Mouse (Mus musculus): ENCODE measurements around the gene Shisa5.

The Shisa5 gene

DNA sequence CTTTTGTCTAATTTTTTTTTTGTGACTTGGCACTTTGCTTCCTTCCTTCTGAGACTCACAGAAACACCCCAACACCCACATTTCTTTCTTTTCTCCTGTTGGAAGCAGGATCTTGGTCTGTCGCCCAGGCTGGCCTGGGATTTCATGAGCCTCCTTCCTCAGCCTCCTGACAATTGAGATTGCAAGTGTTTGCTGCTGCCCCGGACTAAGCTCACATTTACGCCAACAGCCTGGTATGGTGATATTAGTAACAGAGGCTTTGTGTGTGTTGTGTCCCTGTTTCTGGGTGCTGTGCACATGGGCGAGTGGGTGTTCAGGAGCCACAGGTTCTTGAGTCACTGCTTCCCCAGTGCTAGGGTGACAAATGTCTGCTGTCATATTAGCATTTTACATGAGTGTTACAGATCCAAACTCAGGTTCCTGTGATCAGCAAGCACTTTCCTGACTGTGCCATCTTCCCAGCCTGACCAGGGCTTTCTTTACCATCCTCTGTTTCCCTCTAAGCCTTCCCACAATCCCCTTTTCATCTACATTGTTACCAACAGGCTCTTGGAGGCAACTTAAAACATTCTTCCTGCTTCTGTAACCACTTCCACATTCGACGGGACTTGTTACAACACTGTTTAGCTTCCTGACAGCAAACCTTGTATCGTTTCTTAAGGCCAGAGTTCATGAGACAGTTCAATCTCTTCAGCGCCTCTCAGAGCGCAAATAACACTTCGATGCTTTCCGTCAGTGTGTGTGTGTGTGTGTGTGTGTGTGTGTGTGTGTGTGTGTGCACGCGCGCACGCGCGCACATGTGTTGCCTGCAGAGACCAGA lies 15.3 kb upstream of the Shisa5 start:
- no peak for DNase-seq (ENCODE audit: low read depth)

DNA sequence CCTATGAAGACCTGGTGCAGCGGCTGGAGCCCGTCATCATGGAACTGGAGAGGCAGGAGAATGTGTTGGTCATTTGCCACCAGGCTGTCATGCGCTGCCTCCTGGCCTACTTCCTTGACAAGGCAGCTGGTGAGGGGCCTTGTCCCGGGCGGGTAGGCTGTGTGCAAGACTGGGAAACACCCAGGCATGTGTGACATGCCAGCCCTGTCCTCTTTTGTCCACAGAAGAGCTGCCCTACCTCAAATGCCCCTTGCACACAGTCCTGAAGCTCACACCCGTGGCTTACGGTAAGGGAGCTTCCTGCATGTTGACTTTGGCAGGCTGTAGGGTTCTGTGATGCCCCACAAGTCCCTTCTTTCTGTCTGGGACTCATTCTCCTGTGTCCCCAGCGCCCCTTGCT lies 10.8 kb upstream of the Shisa5 start:
- DNase-seq (ENCODE audit: low read depth): no peak

DNA sequence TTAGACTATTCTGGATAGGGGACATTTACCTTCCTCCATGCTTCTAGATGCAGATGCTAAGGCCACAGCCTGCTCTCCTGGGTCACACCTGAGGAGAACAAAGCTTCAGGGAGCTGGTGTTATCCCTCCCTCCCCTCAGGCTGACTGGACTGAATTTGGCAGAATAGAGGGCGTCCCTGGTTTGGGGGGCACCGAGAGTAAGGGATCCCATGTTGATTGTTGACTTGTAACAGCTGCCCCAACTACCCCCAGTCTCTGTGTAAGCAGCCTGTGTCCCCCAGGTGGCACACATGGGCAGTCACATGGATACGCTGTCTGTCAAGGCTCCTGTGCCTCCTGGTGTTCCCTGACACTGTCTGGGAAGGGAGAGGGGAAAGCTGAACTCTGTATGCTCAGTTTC lies 9.9 kb upstream of the Shisa5 start:
- DNase-seq (ENCODE audit: low read depth): no peak

DNA sequence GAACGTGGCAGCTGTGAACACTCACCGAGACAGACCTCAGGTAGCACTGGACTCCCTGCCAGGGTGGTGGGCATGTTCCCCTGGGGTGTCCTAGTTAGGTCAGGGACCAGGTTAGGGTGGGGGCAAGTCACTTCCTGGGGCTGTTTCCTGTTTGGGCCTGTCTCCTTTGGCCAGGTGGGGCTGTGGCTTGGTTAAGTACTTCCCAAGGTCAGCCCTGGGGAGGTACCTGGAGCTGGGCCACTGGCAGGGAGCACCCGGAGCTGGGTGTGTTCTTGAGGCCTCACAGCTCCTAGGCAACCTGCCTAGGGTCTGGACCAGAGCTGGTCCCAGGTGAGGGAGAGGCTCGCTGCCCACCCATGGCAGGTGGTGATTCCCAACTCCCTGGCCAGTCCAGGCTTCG lies 9.4 kb upstream of the Shisa5 start:
- no peak for DNase-seq (ENCODE audit: low read depth)

DNA sequence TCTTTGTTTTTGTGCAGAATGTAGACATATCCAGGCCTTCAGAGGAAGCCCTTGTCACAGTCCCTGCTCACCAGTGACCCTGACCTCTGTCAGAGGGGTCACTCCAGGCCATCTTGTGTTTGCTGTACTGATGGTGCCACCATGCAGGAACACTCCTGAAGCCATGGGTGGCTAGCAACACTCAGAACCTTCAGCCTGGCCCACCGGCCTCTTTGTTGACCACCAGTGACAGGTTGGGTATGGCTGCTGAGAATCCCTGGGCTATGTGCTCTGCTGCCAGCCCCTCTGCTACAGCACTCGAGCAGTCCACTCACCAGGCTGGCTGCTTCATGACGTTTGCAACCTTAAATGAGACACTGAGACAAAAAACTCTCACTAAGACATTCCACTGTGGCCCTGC lies 8.1 kb upstream of the Shisa5 start:
- DNase-seq (ENCODE audit: low read depth): no peak

DNA sequence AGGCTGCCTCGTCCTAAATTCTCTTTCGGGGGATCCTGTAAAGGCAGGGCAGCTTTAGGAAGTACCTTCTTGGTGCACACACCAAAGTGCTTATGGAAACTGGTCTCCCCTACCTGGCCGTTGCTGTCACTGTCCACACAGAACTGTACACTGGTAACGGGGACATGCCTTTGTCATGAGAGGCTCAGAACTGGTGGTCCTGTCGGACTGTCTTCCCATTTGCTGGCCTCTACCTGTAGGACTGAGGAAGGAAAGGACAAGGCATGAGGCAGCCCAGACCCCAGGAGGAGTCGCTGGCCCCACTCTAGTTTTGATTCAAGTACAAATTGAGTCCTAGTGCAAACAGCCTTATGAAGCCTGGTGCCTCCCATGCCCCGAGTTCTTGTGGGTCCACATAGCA lies 7.4 kb upstream of the Shisa5 start:
- DNase-seq (ENCODE audit: low read depth): no peak

DNA sequence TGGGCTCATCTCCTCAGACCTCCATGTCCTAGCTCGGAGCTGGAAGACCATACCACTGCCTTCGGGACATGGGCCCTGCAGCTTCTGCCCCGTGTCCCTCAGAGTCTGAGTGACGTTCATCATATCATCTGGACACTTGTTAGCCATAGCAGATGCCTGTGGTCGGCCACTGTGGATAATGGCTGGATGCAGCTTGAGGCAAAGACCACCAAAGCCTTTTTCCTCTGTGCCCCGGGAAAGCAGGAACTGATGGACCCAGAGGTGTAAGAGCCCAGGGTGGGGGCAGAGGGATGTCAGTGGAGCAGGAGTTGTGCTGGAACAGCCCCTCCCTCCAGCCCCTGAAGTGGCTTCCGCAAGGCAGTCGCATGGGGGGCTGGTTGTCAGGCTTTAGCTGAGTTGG lies 6.7 kb upstream of the Shisa5 start:
- no peak for DNase-seq (ENCODE audit: low read depth)

DNA sequence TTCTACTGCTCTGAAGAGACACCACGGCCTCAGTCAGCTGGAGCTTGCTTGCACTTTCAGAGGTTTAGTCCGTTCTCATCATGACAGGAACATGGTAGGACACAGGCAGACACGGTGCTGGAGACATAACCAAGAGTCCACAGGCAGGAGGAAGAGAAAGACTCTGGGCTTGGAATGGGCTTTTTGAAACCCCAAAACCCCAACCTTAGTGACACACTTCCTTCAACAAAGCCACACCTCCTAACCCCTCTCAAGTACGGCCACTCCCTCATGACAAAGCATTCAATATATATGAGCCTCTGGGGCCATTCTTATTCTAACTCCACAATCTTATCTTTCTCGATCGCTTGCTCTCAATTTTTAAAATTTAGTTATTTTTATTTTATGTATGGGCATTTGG lies 5.9 kb upstream of the Shisa5 start:
- DNase-seq (ENCODE audit: low read depth): no peak

DNA sequence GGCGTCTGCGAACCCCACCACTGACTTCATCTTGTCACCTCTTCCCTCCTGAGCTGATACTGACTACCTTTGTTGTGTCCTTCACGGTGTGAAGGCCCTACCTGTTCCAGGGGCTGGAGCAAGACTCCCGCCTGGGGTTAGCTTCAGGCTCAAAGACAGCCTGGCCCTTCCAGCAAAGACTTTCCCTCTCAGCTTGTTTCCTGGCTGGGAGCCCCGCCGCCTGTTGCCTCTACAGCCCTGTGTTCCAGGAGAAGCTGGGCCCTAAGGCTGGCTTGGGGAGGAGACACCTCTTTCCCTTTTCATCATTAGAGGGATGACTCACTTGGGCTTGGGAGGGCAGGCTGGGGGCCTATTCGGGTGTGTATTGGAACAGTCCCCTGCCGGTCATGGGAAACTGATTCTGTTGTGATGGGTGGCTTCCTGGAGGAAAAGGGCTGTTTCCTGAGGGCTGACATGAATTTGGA lies 568 bp downstream of the Shisa5 start:
- DNase-seq (ENCODE audit: low read depth): peak; percentile 58

DNA sequence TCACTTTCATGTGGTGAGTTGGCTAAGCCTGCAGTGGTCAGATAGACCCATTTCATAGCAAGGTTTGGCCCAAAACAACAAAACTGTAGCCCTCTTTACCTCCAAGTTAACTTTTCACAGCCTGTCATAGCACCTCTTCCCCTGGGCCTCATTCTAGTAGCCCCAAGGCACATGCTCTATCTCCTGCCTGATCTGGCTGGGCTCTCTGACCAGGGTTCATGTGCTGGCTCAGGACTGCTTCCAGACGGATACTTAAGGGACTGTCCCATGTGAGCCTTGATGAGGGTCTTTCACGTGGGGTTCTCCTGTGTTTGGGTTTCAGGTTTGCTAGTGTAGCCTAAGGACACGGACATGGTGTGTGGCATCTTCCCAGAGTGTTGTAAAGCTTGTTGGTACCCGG lies 1.3 kb downstream of the Shisa5 start:
- no peak for DNase-seq (ENCODE audit: low read depth)

DNA sequence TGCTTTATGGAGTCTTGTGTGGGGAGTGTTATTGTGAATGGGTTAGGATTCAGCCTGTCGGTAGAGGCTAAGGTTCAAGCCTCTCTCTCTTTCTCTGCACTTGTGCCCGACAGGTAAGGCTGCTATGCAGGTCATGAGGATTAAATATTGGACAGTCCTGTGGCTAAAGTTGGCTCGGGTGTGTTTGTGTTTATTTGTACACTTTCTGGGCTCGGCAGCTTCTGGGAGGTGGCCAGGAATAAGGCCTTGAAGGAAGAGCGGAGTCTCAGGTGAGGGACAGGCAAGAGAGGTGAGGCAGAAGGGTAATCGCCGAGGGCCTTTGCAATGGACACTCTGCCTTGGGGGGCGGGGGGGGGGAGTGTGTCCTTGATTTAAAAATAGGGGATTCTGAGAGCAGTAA lies 1.9 kb downstream of the Shisa5 start:
- no peak for DNase-seq (ENCODE audit: low read depth)

DNA sequence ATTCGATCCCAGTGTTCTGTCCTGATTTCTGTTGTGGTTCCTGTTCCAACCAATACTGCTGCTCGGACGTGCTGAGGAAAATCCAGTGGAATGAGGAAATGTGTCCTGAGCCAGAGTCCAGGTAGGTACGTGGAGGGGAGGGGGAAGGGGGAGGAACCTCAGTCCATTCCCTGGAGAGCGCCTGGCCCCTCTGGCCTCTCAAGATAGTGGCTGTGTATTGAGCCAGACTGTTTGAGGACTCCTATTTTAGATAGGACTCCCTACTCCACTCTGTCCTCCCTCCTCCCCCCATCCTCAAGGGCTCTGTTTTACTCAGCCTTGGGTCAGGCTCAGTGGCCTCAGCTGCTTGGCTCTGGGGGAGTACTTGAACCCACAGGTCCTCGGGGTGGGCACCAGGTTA lies 2.5 kb downstream of the Shisa5 start:
- DNase-seq (ENCODE audit: low read depth): no peak

DNA sequence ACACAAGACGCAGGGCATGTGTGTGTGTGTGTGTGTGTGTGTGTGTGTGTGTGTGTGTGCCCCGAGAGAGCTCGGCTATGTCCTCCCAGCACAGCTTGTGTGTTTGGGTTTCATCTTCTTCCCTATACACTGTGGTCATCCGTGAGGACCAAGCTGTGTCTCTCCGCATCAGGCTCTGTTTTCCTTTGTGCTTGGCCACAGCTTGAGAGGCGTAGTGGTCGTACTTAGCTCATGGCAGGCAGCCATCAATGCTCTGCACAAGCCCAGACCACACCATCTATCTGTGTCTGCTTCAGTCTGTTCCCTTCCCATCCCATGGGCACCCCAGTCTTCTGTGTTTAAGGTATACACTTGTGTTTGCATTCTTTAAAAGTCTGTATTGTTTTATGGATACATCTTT lies 3.0 kb downstream of the Shisa5 start:
- DNase-seq (ENCODE audit: low read depth): no peak

DNA sequence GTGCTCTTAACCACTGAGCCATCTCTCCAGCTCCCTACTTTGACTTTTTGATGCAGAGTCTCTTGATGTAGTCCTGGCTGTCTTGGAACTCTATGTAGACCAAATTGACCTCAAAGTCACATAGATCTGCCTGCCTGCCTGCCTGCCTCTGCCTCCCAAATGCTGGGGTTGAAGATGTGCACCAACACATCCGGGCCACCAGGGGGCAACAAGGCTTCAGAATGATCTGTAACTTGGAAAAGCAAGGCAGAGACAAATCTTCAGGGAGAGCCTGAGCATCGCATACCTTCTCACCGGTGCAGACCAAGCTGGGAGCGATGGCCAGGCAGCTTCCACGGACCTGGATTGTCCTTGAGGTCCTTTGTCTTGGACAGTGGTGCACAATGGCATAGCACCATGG lies 7.9 kb downstream of the Shisa5 start:
- DNase-seq (ENCODE audit: low read depth): no peak

DNA sequence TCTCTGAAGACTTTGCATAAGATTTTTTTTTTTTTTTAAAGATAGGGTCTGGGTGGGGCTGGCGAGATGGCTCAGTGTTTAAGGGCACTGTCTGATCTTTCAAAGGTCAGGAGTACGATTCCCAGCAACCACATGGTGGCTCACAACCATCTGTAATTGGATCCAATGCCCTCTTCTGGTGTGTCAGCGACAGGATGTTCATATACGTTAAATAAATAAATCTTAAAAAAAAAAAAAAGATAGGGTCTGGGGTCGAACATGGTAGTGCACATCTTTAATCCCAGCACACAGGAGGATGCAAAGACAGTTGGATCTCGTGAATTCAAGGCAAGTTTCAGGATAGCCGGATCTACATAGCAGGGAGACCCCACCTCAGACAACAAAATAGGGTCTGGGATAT lies 11.0 kb downstream of the Shisa5 start:
- no peak for DNase-seq (ENCODE audit: low read depth)

DNA sequence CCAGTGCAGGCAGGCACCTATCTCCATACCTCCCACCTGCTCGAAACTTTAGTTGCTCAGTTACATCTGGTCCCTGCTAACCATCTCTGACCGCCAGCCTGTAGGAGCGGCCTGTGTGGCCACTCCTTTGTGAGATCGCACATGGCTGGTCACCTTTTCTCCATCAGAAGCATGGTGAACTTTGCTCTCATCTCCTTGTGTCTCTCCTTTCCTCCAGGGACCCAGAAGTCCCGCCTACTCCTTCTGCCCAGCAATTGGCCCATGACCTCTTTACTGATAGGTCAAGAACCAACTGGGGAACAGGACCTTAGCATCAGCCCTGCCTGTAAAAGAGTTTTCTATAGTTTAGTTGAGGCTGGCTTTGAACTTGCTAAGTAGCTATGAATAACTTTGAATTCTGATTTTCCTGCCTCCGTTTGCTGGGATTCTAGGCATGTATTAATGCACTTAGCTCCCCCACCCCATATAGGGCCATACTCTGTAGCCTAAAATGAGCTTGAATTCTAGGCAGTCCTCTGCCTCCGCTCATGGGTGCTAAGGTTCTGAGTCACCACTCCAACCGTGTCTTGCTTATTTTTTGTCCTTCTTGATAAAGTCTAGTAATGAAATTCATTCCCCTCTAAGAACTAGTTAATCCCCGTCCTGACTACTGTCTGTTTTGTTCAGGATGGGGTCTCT lies 11.8 kb downstream of the Shisa5 start:
- no peak for DNase-seq (ENCODE audit: low read depth)

DNA sequence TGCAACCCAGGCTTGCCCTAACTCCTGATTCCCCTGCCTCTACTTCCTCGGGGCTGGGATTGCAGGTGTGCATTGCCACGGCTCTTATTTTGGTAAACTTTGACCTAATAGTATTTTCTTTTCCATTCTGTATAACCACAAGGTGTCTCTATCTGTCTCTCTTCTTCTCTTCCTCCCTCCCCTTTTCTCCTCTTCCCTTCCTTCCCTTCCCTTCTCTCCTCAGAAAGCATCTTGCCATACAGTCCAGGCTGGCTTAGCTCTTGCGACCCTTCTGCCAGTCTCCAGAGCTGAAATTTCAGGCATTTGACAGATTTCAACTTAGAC lies 12.3 kb downstream of the Shisa5 start:
- no peak for DNase-seq (ENCODE audit: low read depth)

DNA sequence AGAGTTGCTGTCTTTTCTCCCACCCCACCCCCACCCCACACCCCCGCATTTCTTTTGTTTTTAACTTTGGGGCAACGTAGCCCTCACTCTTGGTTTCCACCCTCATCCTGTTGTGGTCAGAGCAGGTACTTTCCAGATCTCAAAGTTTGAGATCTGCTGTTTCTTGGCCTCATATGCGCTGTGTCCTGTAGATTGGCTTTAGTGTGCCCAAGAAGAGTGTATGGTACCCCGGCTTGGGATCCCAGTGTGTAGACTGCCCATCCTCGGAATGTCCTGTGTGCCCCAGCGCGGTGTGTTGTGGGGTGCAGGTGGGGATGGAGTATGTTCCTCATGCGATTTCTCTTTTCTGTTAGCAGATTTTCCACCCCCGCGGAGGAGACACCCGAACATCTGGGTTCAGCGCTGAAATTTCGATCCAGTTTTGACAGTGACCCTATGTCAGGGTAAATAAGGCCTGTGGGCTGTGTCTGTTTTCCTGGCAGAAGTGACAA lies 12.7 kb downstream of the Shisa5 start:
- no peak for DNase-seq (ENCODE audit: low read depth)

DNA sequence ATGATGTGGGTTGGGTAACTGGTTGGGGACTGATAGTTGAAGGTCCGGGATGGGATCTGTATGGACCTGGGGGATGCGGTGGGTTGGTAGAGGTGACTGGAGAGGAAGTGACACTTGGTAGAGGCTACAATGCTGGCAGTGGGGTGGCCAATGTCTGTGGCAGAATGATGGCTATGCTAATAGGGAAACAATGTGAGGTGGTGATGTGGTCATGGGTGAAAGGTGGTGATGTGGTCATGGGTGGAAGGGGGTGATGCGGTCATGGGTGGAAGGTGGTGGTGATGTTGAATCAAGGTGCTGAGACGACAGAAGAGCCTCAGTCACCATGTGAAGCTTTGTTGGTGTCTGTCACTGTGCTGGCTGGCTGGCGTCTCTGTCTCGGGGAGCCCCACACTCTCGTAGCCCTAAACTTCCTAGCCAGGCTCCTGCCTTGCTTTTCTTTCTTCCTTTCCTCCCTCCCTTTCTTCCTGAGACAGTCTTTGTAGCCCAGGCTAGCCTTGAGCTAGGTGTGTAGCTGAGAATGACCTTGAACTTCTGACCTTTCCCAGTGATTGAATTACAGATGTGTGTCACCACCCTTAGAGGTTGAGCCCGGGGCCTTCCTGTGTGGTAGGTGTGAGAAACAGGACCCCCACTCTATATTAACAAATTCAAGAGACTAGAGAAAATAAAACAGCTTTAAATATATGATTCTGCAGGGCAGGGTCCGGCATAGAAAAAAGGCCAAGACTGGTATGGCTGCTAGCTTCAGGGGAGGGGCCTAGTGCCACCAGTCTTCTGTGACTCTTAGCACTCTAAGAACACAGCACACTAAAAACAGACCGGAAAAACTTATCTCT lies 13.5 kb downstream of the Shisa5 start:
- no peak for DNase-seq (ENCODE audit: low read depth)

DNA sequence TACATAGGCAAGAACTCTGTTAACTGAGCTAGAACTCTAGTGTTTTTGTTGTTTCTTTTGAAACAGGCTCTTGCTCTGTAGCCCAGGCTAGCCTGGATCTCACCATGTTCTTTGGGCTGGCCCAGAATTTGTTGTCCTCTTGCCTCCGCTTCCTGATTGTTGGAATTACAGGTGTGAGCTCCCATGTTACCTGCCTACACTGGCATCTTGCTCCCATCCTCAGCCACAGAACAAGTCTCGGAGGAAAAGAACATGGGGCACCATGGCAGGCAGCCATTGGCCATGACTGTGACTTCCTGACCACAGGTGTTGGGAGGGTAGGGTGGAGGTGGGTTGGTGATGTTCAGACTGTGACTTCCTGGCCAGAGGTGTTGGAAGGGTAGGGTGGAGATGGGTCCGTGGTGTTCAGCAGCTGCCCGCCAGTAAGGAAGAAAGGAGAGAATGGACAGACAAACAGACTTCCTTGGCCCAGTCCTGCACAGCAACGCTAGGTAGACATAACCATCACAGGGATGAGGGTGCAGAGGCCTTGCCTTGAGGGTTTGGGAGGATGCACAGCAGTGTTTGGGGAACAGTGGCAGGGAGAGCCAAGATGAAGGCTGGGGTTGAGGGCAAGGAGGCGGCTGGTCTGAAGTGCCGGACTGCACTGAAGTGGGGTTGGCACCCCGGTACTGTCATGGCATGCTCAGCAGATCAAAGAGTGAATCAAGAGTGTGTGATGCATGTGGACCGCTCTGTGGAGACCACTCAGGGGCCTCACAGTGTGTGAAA lies 14.3 kb downstream of the Shisa5 start:
- DNase-seq (ENCODE audit: low read depth): no peak

DNA sequence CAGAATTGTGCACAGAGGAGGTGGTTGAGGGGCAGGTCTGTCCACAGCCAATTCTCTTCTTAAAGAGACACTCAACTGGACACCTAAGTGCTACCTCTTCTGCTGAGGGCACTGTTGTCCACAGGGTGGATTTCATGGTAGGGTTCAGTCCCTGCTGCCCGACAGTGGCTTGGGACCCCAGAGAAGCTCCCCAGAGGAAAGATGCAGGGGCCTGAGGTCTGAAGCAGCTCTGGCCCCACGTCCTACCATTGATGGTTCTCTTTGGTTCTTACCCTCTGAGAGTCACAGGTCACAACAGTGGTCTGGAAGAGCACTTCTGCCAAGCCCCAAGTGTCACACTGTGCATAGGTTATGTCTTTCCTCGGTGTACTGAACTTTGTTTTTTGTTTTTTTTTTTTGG lies 15.0 kb downstream of the Shisa5 start:
- DNase-seq (ENCODE audit: low read depth): no peak

DNA sequence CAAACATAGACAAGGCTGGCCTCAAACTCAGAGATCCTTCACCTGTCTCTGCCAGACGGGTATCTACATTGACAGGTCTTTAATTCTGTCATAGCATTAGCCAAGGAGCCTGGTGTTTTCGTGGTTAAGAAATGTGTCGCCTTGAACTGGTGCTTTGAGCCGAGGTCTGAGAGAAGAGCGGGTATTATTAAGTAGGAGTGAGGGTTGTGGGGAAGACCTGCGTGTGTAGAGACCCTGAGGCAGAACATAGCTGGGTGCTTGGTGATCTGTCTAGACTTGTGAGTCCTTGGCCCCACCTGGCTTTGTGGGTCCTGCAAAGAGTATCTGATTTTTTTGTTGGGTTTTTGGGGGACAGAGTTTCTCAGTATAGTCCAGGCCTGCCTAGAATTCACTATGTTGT lies 15.5 kb downstream of the Shisa5 start:
- no peak for DNase-seq (ENCODE audit: low read depth)
